Mouse (Mus musculus) lung, embryonic 16.5 days (tissue): ENCODE results near the gene Gas8. TPM values are rescaled to one million over a fixed set of nuclear protein-coding genes. Genes with fewer than 3 reads are reported as not detected.
"Not testable (repeated sequence)": the region's sequence is repeated elsewhere in the genome, so short reads cannot be mapped to it uniquely, and the experiment has no call there.

Source experiments
- ATAC-seq: fragments of 200-750 bp; cut with Nextera tagmentation; 2 replicates; pipeline ENCODE4 v1.8.0; 2017; ENCODE audit warnings: low read depth, mild to moderate bottlenecking, moderate library complexity
- H3K27ac ChIP-seq: fragments of 300-500 bp; sonication (generic); 2 replicates; pipeline ENCODE4 v1.5.1; 2014; ENCODE audit warnings: mild to moderate bottlenecking, control low read depth, low read length
- H3K27me3 ChIP-seq: fragments of 300-500 bp; sonication (generic); 2 replicates; pipeline ENCODE4 v1.6.1; 2014; ENCODE audit warnings: low read depth, low read length, mixed read lengths; ENCODE audit not compliant: control insufficient read depth, insufficient read depth
- H3K36me3 ChIP-seq: fragments of 300-500 bp; sonication (generic); 2 replicates; pipeline ENCODE4 v1.6.1; 2014; ENCODE audit warnings: low read length; ENCODE audit not compliant: control insufficient read depth, insufficient read depth
- H3K4me1 ChIP-seq: fragments of 300-500 bp; sonication (generic); replicated peaks from 2 replicates; pipeline ENCODE4 v1.6.1; 2014; ENCODE audit warnings: low read length, mixed read lengths; ENCODE audit not compliant: control insufficient read depth, insufficient read depth
- H3K4me2 ChIP-seq: fragments of 300-500 bp; sonication (generic); 2 replicates; pipeline ENCODE4 v1.6.1; 2014; ENCODE audit warnings: low read depth, low read length, control low read depth
- H3K4me3 ChIP-seq: fragments of 300-500 bp; sonication (generic); 2 replicates; pipeline ENCODE4 v1.5.1; 2014; ENCODE audit warnings: mild to moderate bottlenecking, low read length, control low read depth
- H3K9ac ChIP-seq: fragments of 300-500 bp; sonication (generic); 2 replicates; pipeline ENCODE4 v1.6.1; 2014; ENCODE audit warnings: low read length, control low read depth
- H3K9me3 ChIP-seq: fragments of 300-500 bp; sonication (generic); 2 replicates; pipeline ENCODE4 v1.6.1; 2016; ENCODE audit warnings: low read length; ENCODE audit not compliant: control insufficient read depth
- WGBS: fragments of 180-500 bp; shearing (Covaris S2); extraction: QIAGEN DNeasy Blood & Tissue Kit; methylation state at CpG from one replicate; pipeline ENCODE4 v1.1.7; 2014; 5-methylcytosine and 5-hydroxymethylcytosine counted together
- polyA plus RNA-seq: library from polyadenylated mRNA; unstranded; fragments of >200 nt; fragmentation: Nextera tagmentation; extraction: Ambion mirVana; gene quantifications from 2 replicates; pipeline ENCODE4 v1.2.1, GENCODE M21; 2015

The Gas8 gene
- 28.3 and 28.9 TPM in 2 replicates for polyA plus RNA-seq

DNA sequence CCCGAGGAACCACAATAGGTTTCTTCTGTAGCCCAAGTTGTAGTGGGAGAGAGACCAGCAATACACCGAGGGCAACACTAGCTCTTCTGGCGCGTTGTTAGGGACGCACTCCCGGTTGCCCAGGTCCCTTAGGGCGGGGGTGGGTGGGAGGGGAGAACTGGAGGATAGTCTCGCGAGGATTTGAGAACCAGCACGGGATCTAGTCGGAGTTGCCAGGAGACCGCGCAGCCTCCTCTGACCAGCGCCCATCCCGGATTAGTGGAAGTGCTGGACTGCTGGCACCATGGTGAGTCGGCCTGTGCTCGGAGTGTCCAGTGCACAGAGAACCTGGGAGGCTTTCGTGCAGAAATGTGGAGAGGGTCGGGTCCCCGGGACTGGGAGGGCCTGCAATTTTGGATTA, at the start of gene Gas8:
Gene Gas8 (plus strand): TSS at position 168 of the 400 bp plus-strand sequence.
- H3K9ac ChIP-seq: peak within 1 kb of the TSS; percentile 79
- peak within 1 kb of the TSS; percentile 70 for H3K4me3 ChIP-seq
- H3K4me2 ChIP-seq: peak within 1 kb of the TSS; percentile 77
- H3K9me3 ChIP-seq: no peaks in the 10 kb centered on the region
- peak; percentile 97 for ATAC-seq
- WGBS: 0% methylated on average over 20 of the region's 20 CpGs
- peaks cover 25% of the 10 kb centered on the region for H3K27me3 ChIP-seq
- peaks cover 7% of the 10 kb centered on the region; the same call in 1 of the 2 replicates for H3K36me3 ChIP-seq
- no peak within 1 kb of the TSS for H3K27ac ChIP-seq
- peaks cover 19% of the 10 kb centered on the region for H3K4me1 ChIP-seq

- not testable (repeated sequence) for H3K36me3 ChIP-seq, ATAC-seq, H3K4me3 ChIP-seq, H3K4me1 ChIP-seq, H3K27me3 ChIP-seq, H3K27ac ChIP-seq, H3K4me2 ChIP-seq, H3K9ac ChIP-seq, H3K9me3 ChIP-seq
- 41% methylated on average over 6 of the region's 6 CpGs for WGBS
Observed at GRCm38 (mm10) chr8:123472991-123473390, 45.6 kb upstream of the Gas8 start.

DNA sequence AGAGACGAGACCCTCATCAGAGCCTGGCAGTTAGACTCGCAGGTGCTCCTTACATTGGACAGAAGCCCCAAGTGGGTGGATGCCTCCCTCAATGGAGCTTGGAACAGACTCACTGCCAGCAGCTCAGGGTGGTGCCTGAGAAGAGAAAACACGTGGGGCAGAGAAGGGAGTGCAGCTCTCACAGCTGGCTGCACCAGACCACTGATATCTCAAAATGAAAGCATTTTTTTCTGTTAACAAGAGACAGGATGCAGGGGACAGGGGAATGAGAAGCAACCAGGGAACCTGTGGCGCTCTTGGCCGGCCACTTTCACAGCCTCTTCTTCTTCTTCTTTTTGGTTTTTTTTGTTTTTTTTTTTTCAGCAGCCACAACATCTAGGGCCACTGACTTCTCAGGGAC, 44.1 kb upstream of the Gas8 start:
- not testable (repeated sequence) for H3K27ac ChIP-seq, H3K9me3 ChIP-seq, H3K4me2 ChIP-seq, H3K36me3 ChIP-seq, H3K9ac ChIP-seq, ATAC-seq, H3K27me3 ChIP-seq, H3K4me3 ChIP-seq
- H3K4me1 ChIP-seq: peaks cover 12% of the 10 kb centered on the region
- 62% methylated on average over 5 of the region's 5 CpGs for WGBS

DNA sequence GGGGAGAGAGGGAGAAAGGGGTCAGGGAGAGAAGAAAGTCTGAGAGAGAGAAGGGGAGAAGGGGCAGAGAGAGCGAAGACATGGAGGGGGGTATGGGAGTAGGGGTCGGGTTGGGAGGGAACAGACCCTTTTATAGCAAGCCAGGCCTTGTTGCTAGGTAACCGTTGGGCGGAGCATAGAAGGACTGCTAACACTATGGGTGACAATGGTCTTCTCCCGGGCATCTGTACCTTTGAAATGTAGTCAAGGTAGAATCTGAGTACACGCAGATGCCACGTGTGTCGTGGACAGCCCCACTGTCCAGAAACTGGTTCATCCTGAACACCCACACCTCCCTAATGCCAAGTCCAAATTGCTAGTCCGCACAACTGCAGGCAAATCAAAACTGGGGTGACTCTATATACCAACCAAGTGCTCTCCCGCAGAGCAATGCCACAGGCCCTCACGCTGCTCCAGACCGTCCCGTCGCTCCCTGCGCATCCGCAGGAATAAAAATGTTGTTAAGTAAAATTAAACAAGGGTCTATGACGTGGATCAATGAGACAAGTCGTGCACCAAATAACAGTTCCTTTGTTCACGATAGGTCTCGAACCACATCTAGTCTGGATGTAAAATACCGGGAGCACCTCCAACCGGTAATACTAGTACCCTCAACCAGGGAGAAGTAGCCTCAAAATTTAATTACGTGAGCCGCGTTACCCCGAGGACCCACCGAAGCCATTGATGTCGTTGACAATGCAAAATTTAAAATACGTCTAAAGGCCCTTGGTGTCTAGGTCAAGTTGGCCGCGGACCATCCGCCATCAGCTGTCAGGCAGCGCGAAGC, 41.5 kb upstream of the Gas8 start:
- WGBS: 8% methylated on average over 34 of the region's 34 CpGs
- ATAC-seq: peak; percentile 34
- Histone ChIP-seq H3K4me3 (peak overlapping the region; percentile 90), H3K4me2 (peak overlapping the region; percentile 89), H3K9me3 (no peaks in the 10 kb centered on the region), H3K27me3 (no peaks in the 10 kb centered on the region), H3K9ac (peak overlapping the region; percentile 87), H3K36me3 (peaks cover 7% of the 10 kb centered on the region), H3K4me1 (peaks cover 12% of the 10 kb centered on the region), H3K27ac (no peak overlapping the region)

GRCm38 (mm10) chr8:123477737-123478258, 40.8 kb upstream of the Gas8 start, which contains the start of gene Afg3l1:
Afg3l1 (plus strand) TSS chr8:123477903.
- H3K9ac ChIP-seq: peak within 1 kb of the TSS; percentile 87
- H3K4me2 ChIP-seq: peak within 1 kb of the TSS; percentile 89
- peak within 1 kb of the TSS; percentile 93 for H3K27ac ChIP-seq
- no peaks in the 10 kb centered on the region for H3K9me3 ChIP-seq
- H3K27me3 ChIP-seq: no peaks in the 10 kb centered on the region
- WGBS: under 1% methylated on average over 56 of the region's 58 CpGs
- H3K36me3 ChIP-seq: peaks cover 12% of the 10 kb centered on the region
- ATAC-seq: peak; percentile 98
- peak within 1 kb of the TSS; percentile 90 for H3K4me3 ChIP-seq
- peaks cover 12% of the 10 kb centered on the region for H3K4me1 ChIP-seq

DNA sequence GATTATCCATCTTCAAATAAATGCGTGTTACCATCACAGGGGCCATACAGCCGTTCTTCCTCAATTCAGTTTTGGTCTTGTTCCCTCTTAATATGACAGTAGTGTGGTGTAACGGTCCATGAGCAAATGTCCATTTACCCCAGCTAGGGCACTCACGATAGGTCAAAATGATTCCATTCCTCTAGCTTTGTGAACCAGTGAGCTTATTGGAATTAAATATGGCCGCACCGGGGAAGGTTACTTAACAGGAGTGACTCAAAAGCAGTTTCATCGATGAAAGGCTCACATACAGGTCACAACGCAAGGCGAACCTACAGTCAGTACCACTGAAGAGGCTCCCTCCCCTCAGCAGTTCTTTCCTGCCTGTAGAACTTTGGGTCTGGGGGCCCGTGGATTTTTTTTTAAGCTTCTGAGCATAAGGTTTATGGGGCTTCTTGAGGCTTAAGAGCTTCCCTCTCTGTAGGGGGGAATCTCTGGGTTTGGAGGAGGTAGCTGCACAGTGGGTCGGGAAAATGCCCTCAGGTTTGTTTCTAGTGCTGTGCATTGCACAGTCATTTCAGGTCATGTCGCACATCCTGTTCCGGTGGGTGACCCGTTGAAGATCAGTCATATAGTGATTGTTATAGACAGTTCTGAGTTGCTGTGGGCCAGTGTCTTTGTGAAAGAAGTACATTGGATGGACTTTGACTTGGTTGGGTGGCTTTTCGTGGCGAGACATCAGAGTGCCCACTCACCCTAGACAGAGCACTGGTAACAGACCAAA, 40.0 kb upstream of the Gas8 start:
- H3K4me1 ChIP-seq: peaks cover 12% of the 10 kb centered on the region
- 0 out of 2 replicates have a peak, but pooled peaks have one; percentile 1 for ATAC-seq
- no peaks in the 10 kb centered on the region for H3K9me3 ChIP-seq
- peak overlapping the region; percentile 75 for H3K4me2 ChIP-seq
- peaks cover 14% of the 10 kb centered on the region for H3K36me3 ChIP-seq
- H3K27ac ChIP-seq: peak overlapping the region; percentile 93
- H3K9ac ChIP-seq: peak overlapping the region; percentile 87
- peak overlapping the region; percentile 90 for H3K4me3 ChIP-seq
- H3K27me3 ChIP-seq: no peaks in the 10 kb centered on the region
- 34% methylated on average over 16 of the region's 16 CpGs for WGBS

DNA sequence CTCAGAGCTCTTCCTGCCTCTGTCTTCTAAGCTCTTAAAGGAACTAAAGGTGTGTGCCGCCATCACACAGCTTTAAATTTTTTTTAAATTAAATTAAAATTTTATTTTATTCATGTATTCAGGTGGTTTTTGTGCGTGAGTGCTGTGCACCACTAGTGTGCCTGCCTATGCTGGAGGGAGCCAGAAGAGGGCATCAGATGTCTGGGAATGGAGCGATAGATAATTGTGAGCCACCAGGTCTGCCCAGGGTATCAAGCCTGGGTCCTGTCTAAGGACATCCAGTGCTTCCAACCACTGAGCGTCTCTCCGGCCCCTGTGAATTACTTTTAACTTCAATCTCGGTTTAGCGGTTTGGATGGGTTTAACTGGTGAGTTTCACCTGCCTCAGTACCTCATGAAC, 36.0 kb upstream of the Gas8 start:
- 88% methylated on average over 7 of the region's 7 CpGs for WGBS
- H3K4me3 ChIP-seq: no peak overlapping the region
- no peak overlapping the region for H3K9ac ChIP-seq
- ATAC-seq: no peak
- peaks cover 8% of the 10 kb centered on the region for H3K4me1 ChIP-seq
- H3K27me3 ChIP-seq: no peaks in the 10 kb centered on the region
- H3K9me3 ChIP-seq: no peaks in the 10 kb centered on the region
- H3K27ac ChIP-seq: no peak overlapping the region
- H3K36me3 ChIP-seq: peaks cover 41% of the 10 kb centered on the region
- H3K4me2 ChIP-seq: no peak overlapping the region

DNA sequence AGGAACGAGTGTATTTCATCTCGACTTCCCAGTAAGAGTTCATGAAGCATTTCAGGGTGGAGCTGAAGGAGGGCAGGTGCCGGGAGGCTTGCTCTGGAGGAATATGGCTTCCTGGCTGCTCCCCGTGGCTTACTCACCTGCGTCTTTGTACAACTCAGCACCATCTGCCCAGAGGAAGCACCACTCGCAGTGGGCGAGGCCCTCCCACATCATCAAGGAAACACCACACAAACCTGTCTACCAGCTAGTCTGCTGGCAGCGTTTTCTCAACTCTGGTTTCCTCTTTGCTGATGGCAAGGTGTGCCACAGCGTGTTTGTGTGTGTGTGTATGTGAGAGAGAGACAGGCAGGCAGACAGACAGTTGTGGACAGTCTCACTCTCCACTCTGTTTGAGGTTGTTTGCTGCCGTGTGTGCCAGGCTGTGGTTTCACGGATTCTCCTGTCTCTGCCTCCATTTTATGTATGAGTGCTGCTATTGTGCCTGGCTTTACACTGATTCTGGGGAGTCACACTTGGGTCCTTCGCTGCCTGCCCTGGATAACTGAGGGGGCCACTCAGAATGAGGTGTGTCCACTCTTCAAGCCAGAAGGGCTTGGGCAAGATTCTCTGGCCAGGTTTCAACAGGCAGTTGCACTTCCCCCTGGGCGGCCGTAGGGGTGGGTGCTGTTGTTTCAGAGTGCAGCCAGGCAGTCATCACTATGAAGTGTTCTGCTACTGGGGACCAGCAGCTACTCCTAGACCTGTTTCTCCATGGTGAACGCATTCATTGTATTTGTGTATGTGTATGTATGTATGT, 27.2 kb upstream of the Gas8 start:
- H3K4me2 ChIP-seq: no peak overlapping the region
- no peaks in the 10 kb centered on the region for H3K9me3 ChIP-seq
- peaks cover 58% of the 10 kb centered on the region for H3K36me3 ChIP-seq
- H3K4me1 ChIP-seq: no peaks in the 10 kb centered on the region
- no peak overlapping the region for H3K27ac ChIP-seq
- ATAC-seq: no peak
- no peaks in the 10 kb centered on the region for H3K27me3 ChIP-seq
- 86% methylated on average over 15 of the region's 15 CpGs for WGBS
- no peak overlapping the region for H3K9ac ChIP-seq
- no peak overlapping the region for H3K4me3 ChIP-seq
